Mouse (Mus musculus): ENCODE data around the gene Teddm1b.

- TF ChIP-seq GATA1 (IDR thresholded peaks at IDR 0.05; ENCODE audit: low read length) = no peak
- TF ChIP-seq TAL1 (IDR thresholded peaks at IDR 0.05; ENCODE audit: low read length) = no peak
Observed at GRCm38 (mm10) chr1:153842121-153842740, 31.9 kb upstream of the Teddm1b start.
